Mouse (Mus musculus): ENCODE results near the gene Cadps.

The Cadps gene

GRCm38 (mm10) chr14:12462206-12462605, 360.7 kb downstream of the Cadps start:
- DNase-seq: no peak

GRCm38 (mm10) chr14:12459700-12460099, 363.2 kb downstream of the Cadps start:
- DNase-seq: no peak

- no peak for DNase-seq
Observed at GRCm38 (mm10) chr14:12455064-12455591, 367.8 kb downstream of the Cadps start.

- no peak for DNase-seq
Observed at GRCm38 (mm10) chr14:12450807-12451206, 372.1 kb downstream of the Cadps start.

GRCm38 (mm10) chr14:12448883-12449282, 374.0 kb downstream of the Cadps start:
- DNase-seq: no peak

GRCm38 (mm10) chr14:12441019-12441418, 381.9 kb downstream of the Cadps start:
- DNase-seq: no peak

GRCm38 (mm10) chr14:12437976-12438375, 384.9 kb downstream of the Cadps start:
- DNase-seq: no peak

- no peak for DNase-seq
Observed at GRCm38 (mm10) chr14:12437422-12437821, 385.5 kb downstream of the Cadps start.

GRCm38 (mm10) chr14:12436903-12437368, 385.9 kb downstream of the Cadps start:
- no peak for DNase-seq

GRCm38 (mm10) chr14:12428021-12428654, 394.7 kb downstream of the Cadps start:
- DNase-seq: no peak

GRCm38 (mm10) chr14:12425311-12425710, 397.6 kb downstream of the Cadps start:
- no peak for DNase-seq

GRCm38 (mm10) chr14:12410276-12410675, 412.6 kb downstream of the Cadps start:
- no peak for DNase-seq

- no peak for DNase-seq
Observed at GRCm38 (mm10) chr14:12409811-12410210, 413.1 kb downstream of the Cadps start.

GRCm38 (mm10) chr14:12406588-12406987, 416.3 kb downstream of the Cadps start:
- no peak for DNase-seq

GRCm38 (mm10) chr14:12405201-12405600, 417.7 kb downstream of the Cadps start:
- no peak for DNase-seq

GRCm38 (mm10) chr14:12404724-12405123, 418.2 kb downstream of the Cadps start:
- DNase-seq: no peak

- DNase-seq: no peak
Observed at GRCm38 (mm10) chr14:12404052-12404451, 418.8 kb downstream of the Cadps start.

- no peak for DNase-seq
Observed at GRCm38 (mm10) chr14:12400116-12400515, 422.8 kb downstream of the Cadps start.

GRCm38 (mm10) chr14:12397561-12397960, 425.3 kb downstream of the Cadps start:
- no peak for DNase-seq

- DNase-seq: peak; percentile 26
Observed at GRCm38 (mm10) chr14:12394318-12394717, 428.6 kb downstream of the Cadps start.

GRCm38 (mm10) chr14:12393271-12393861, 429.5 kb downstream of the Cadps start:
- DNase-seq: peak; percentile 85

- DNase-seq: peak; percentile 27
Observed at GRCm38 (mm10) chr14:12391167-12391566, 431.7 kb downstream of the Cadps start.

- peak; percentile 77 for DNase-seq
Observed at GRCm38 (mm10) chr14:12388806-12389436, 434.0 kb downstream of the Cadps start.

All from embryo, embryonic 11 days (tissue).